Mouse (Mus musculus) CH12.LX (cell line): Measurements from ENCODE around the gene Fam20c. TPM values are rescaled to one million over a fixed set of nuclear protein-coding genes. Genes with fewer than 3 reads are reported as not detected.

Experiments
- DNase-seq: peaks from one replicate; pipeline ENCODE4 v3.0.0-alpha.2; 2013; ENCODE audit errors: extremely low read depth
- H3K27ac ChIP-seq: 2 replicates; pipeline ENCODE4 v1.5.1; 2012; ENCODE audit warnings: low read depth, mild to moderate bottlenecking, control low read depth, moderate library complexity; ENCODE audit not compliant: insufficient read depth
- H3K27me3 ChIP-seq: replicated peaks from 2 replicates; pipeline ENCODE3; 2012; ENCODE audit warnings: inconsistent platforms
- H3K36me3 ChIP-seq, 2 experiments: replicated peaks in 1 of 2; 2 replicates each; pipeline versions ENCODE3 to v1.6.1; 2012; ENCODE audit warnings: inconsistent platforms in 1 of 2, low read length in 1 of 2, mild to moderate bottlenecking in 1 of 2, mixed read lengths in 1 of 2, moderate library complexity in 1 of 2; ENCODE audit not compliant: control insufficient read depth in 1 of 2, insufficient read depth in 1 of 2
- H3K4me1 ChIP-seq, 2 experiments: 2 replicates each; pipeline ENCODE4 v1.6.1; 2012; ENCODE audit warnings: inconsistent platforms in 1 of 2, moderate library complexity in 1 of 2; ENCODE audit not compliant: insufficient read depth in 2 of 2, control insufficient read depth in 1 of 2
- H3K4me2 ChIP-seq: 2 replicates; pipeline ENCODE4 v1.6.1; 2012; ENCODE audit warnings: low read depth, mild to moderate bottlenecking, control low read depth; ENCODE audit not compliant: poor library complexity, insufficient read depth, severe bottlenecking
- H3K4me3 ChIP-seq, 3 experiments: fragments of 150-350 bp in 1 of 3; sonication (generic) in 1 of 3; replicated peaks in 1 of 3; 2 replicates each; pipeline versions ENCODE3 to v1.5.1; 2011 to 2012; ENCODE audit warnings: low read depth in 2 of 3, low read length in 2 of 3, mild to moderate bottlenecking in 2 of 3, moderate library complexity in 2 of 3, control low read depth in 1 of 3, improper control_type of control experiment in 1 of 3, inconsistent platforms in 1 of 3, mixed read lengths in 1 of 3; ENCODE audit not compliant: poor library complexity in 1 of 3
- H3K79me2 ChIP-seq: replicated peaks from 2 replicates; pipeline ENCODE4 v1.6.1; 2012; ENCODE audit warnings: mild to moderate bottlenecking, moderate library complexity; ENCODE audit not compliant: control insufficient read depth, poor library complexity, insufficient read depth, severe bottlenecking; ENCODE audit errors: extremely low read depth
- H3K9ac ChIP-seq: 2 replicates; pipeline ENCODE4 v1.6.1; 2012; ENCODE audit warnings: low read depth, mild to moderate bottlenecking, control low read depth, moderate library complexity; ENCODE audit not compliant: insufficient read depth
- H3K9me3 ChIP-seq: replicated peaks from 2 replicates; pipeline ENCODE3; 2012; ENCODE audit warnings: low read length, inconsistent platforms, mixed read lengths
- CHD2 ChIP-seq: IDR thresholded peaks from 2 replicates; pipeline ENCODE4 v1.6.1; 2011; ENCODE audit warnings: low read length, improper control_type of control experiment
- ETS1 ChIP-seq: conservative IDR thresholded peaks from 2 replicates; pipeline ENCODE4 v1.6.1; 2012; ENCODE audit warnings: low read depth, mild to moderate bottlenecking, inconsistent platforms, low read length, improper control_type of control experiment, moderate library complexity
- GABPA ChIP-seq: IDR thresholded peaks from 2 replicates; pipeline ENCODE4 v1.6.1; 2012; ENCODE audit warnings: low read depth, low read length, improper control_type of control experiment, inconsistent platforms; ENCODE audit not compliant: insufficient replicate concordance
- IRF4 ChIP-seq: IDR thresholded peaks from 2 replicates; pipeline ENCODE4 v1.6.1; 2014; ENCODE audit warnings: low read depth, mild to moderate bottlenecking, inconsistent platforms, low read length, improper control_type of control experiment
- JUN ChIP-seq: IDR thresholded peaks from 2 replicates; pipeline ENCODE4 v1.6.1; 2011; ENCODE audit warnings: low read depth, mild to moderate bottlenecking, low read length, improper control_type of control experiment, moderate library complexity; ENCODE audit not compliant: insufficient read depth
- KAT2A ChIP-seq: IDR thresholded peaks from 2 replicates; pipeline ENCODE4 v1.6.1; 2012; ENCODE audit warnings: low read length, improper control_type of control experiment, inconsistent platforms; ENCODE audit not compliant: insufficient replicate concordance
- MAFK ChIP-seq: IDR thresholded peaks from 2 replicates; pipeline ENCODE4 v1.6.1; 2011; ENCODE audit warnings: low read length, improper control_type of control experiment; ENCODE audit not compliant: insufficient replicate concordance
- MAX ChIP-seq: IDR thresholded peaks from 2 replicates; pipeline ENCODE4 v1.6.1; 2011; ENCODE audit warnings: low read length, improper control_type of control experiment
- MEF2A ChIP-seq: IDR thresholded peaks from 2 replicates; pipeline ENCODE4 v1.6.1; 2014; ENCODE audit warnings: low read depth, mild to moderate bottlenecking, inconsistent platforms, low read length, improper control_type of control experiment, borderline replicate concordance
- MYC ChIP-seq: IDR thresholded peaks from 2 replicates; pipeline ENCODE4 v1.6.1; 2011; ENCODE audit warnings: low read depth, mild to moderate bottlenecking, improper control_type of control experiment, low read length
- NRF1 ChIP-seq: IDR thresholded peaks from 2 replicates; pipeline ENCODE4 v1.6.1; 2014; ENCODE audit warnings: low read depth, mild to moderate bottlenecking, inconsistent platforms, low read length, improper control_type of control experiment, moderate library complexity
- POLR2A ChIP-seq: IDR thresholded peaks from 2 replicates; pipeline ENCODE4 v1.6.1; 2011; ENCODE audit warnings: low read depth, mild to moderate bottlenecking, improper control_type of control experiment, low read length
- RAD21 ChIP-seq: IDR thresholded peaks from 2 replicates; pipeline ENCODE4 v1.6.1; 2011; ENCODE audit warnings: low read depth, mild to moderate bottlenecking, low read length, improper control_type of control experiment, moderate library complexity
- SIN3A ChIP-seq: IDR thresholded peaks from 2 replicates; pipeline ENCODE4 v1.6.1; 2012; ENCODE audit warnings: low read length, improper control_type of control experiment, inconsistent platforms
- SMC3 ChIP-seq: IDR thresholded peaks from 2 replicates; pipeline ENCODE4 v1.6.1; 2011; ENCODE audit warnings: low read depth, low read length, improper control_type of control experiment
- TBP ChIP-seq: conservative IDR thresholded peaks from 2 replicates; pipeline ENCODE4 v1.6.1; 2011; ENCODE audit warnings: low read depth, low read length, improper control_type of control experiment
- USF1 ChIP-seq: IDR thresholded peaks from 2 replicates; pipeline ENCODE4 v1.6.1; 2014; ENCODE audit warnings: low read depth, mild to moderate bottlenecking, inconsistent platforms, low read length, improper control_type of control experiment
- USF2 ChIP-seq: conservative IDR thresholded peaks from 2 replicates; pipeline ENCODE4 v1.6.1; 2011; ENCODE audit warnings: low read depth, low read length, improper control_type of control experiment
- ZC3H11A ChIP-seq: IDR thresholded peaks from 2 replicates; pipeline ENCODE4 v1.6.1; 2012; ENCODE audit warnings: low read depth, mild to moderate bottlenecking, inconsistent platforms, low read length, improper control_type of control experiment
- ZKSCAN1 ChIP-seq: IDR thresholded peaks from 2 replicates; pipeline ENCODE4 v1.6.1; 2012; ENCODE audit warnings: low read depth, inconsistent platforms, low read length, improper control_type of control experiment, borderline replicate concordance
- ZNF384 ChIP-seq: IDR thresholded peaks from 2 replicates; pipeline ENCODE4 v1.6.1; 2012; ENCODE audit warnings: low read depth, low read length, improper control_type of control experiment, inconsistent platforms
- dilution Hi-C: fragments of 300-500 bp; cut with MboI; formaldehyde crosslinking; loops from 2 replicates; pipeline ENCODE4 v1.14.3; 2020; ENCODE audit warnings: low sequenced_read_pairs; ENCODE audit not compliant: extremely low pct_unique_long_range_greater_than_20kb, extremely low pct_ligation_motif_present
- in situ Hi-C: fragments of 300-500 bp; cut with MboI; formaldehyde crosslinking; loops from 3 replicates; pipeline ENCODE4 v1.14.3; 2019; ENCODE audit warnings: low sequenced_read_pairs, low pct_ligation_motif_present, low pct_unique_long_range_greater_than_20kb, mixed read lengths
- polyA plus RNA-seq: library from polyadenylated mRNA; unstranded; fragments of >175 nt; gene quantifications from 2 replicates; pipeline ENCODE4 v1.2.1, GENCODE M21; 2012; ENCODE audit warnings: low read depth; ENCODE audit not compliant: insufficient read length
- total RNA-seq, 2 experiments: library from RNA; depleted of rRNA; stranded (reverse); fragments of 300-350 nt in 1 of 2; fragments of >200 nt in 1 of 2; gene quantifications; 2 replicates each; pipeline ENCODE4 v1.2.3; 2012 to 2014

The Fam20c gene
- total and polyA plus RNA-seq, 3 experiments = 0.13 to 0.84 (median 0.15) TPM

- TF ChIP-seq TBP = no peak
- no peak for TF ChIP-seq MAFK
- TF ChIP-seq MYC = no peak
- no peak for TF ChIP-seq ZC3H11A
- TF ChIP-seq SMC3 = no peak
- no peak for TF ChIP-seq MAX
- TF ChIP-seq ZNF384 = no peak
- TF ChIP-seq USF2 = no peak
- no peak for TF ChIP-seq CHD2
- no peak for TF ChIP-seq POLR2A
- TF ChIP-seq GABPA = no peak
- no peak for TF ChIP-seq NRF1
- TF ChIP-seq USF1 = no peak
- TF ChIP-seq SIN3A = no peak
- no peak for TF ChIP-seq ZKSCAN1
- Histone ChIP-seq H3K79me2 (no peaks in the 10 kb centered on the region), H3K4me2 (no peak overlapping the region), H3K4me1 (peaks cover 0 to 3% of the 10 kb centered on the region in 2 experiments; a peak in 1 of 4 replicates), H3K27me3 (no peaks in the 10 kb centered on the region), H3K9ac (no peak overlapping the region), H3K27ac (no peak overlapping the region), H3K36me3 (no peaks in the 10 kb centered on the region), H3K9me3 (no peaks in the 10 kb centered on the region), H3K4me3 (no peak overlapping the region)
- dilution Hi-C loops (no loop called here), in situ Hi-C loops (no loop called here)
- DNase-seq = no peak
Observed at GRCm38 (mm10) chr5:138834910-138835309, 80.6 kb downstream of the Fam20c start.

DNA sequence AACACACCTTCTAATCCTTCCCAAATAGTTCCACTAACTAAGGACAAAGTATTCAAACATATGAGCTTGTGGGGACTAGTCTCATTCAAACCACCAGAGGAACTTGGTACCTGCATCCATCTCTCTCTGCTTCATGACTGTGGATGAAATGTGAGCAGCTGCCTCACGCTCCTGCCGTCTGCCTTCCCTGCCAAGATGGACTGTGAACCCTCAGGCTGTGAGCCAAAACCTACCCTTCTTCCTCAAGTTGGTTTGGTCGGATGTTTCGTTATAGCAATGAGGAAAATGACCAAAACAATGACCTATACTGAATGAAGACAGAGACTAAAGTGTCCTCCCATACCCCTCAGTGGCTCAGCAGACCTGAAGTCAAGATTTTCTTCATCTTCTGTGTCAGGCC is 86.7 kb downstream of the Fam20c start:
- in situ Hi-C loops (no loop called here), dilution Hi-C loops (no loop called here)
- no peak for DNase-seq
- no peaks in the 10 kb centered on the region for H3K4me1 ChIP-seq
- no peak overlapping the region for H3K9ac ChIP-seq
- no peaks in the 10 kb centered on the region for H3K79me2 ChIP-seq
- H3K36me3 ChIP-seq = no peaks in the 10 kb centered on the region
- no peak overlapping the region for H3K27ac ChIP-seq
- TF ChIP-seq MEF2A (no peak), IRF4 (no peak), KAT2A (no peak), SMC3 (no peak), CHD2 (no peak), GABPA (no peak), RAD21 (no peak), ZNF384 (no peak), ETS1 (no peak), MAFK (no peak), ZC3H11A (no peak), JUN (no peak)
- H3K4me3 ChIP-seq = no peak overlapping the region
- no peak overlapping the region for H3K4me2 ChIP-seq
- no peaks in the 10 kb centered on the region for H3K27me3 ChIP-seq
- peaks cover 4% of the 10 kb centered on the region for H3K9me3 ChIP-seq
